Mouse (Mus musculus) thymus, postnatal 0 days (tissue): Measurements from ENCODE around the gene Ubxn2a. TPM values are rescaled to one million over a fixed set of nuclear protein-coding genes. Genes with fewer than 3 reads are reported as not detected.
A peak's percentile ranks its signal among the peaks of the same experiment; 100 is the strongest.
"Not testable (repeated sequence)": the region's sequence is repeated elsewhere in the genome, so short reads cannot be mapped to it uniquely, and the experiment has no call there.

Source experiments
- DNase-seq: peaks from one replicate; pipeline ENCODE4 v3.0.0-alpha.2; 2015; ENCODE audit warnings: low spot score
- polyA plus RNA-seq: library from polyadenylated mRNA; unstranded; fragments of >200 nt; fragmentation: Nextera tagmentation; extraction: Ambion mirVana; gene quantifications from 2 replicates; pipeline ENCODE4 v1.2.1, GENCODE M21; 2015

Gene Ubxn2a
- 21.2 and 27.7 TPM in 2 replicates for polyA plus RNA-seq

- peak; percentile 96 for DNase-seq
These were observed at the start of gene Ubxn2a for GRCm38 (mm10) chr12:4906951-4907906. TSS of gene Ubxn2a (minus strand) at chr12:4907705.

GRCm38 (mm10) chr12:4953156-4953555 is 45.7 kb upstream of the Ubxn2a start:
- DNase-seq: no peak

- no peak for DNase-seq
These were observed 44.8 kb upstream of the Ubxn2a start for GRCm38 (mm10) chr12:4952272-4952671.

- no peak for DNase-seq
These were observed 23.5 kb upstream of the Ubxn2a start for GRCm38 (mm10) chr12:4930820-4931548.

GRCm38 (mm10) chr12:4928197-4928596 is 20.7 kb upstream of the Ubxn2a start:
- DNase-seq: no peak

GRCm38 (mm10) chr12:4917805-4918591 is 10.5 kb upstream of the Ubxn2a start:
- peak; percentile 79 for DNase-seq

- peak; percentile 97 for DNase-seq
These were observed 9.7 kb upstream of the Ubxn2a start, which contains the start of gene Atad2b for GRCm38 (mm10) chr12:4916994-4917804. TSS of gene Atad2b (plus strand) at chr12:4917353.

GRCm38 (mm10) chr12:4914944-4915343 is 7.4 kb upstream of the Ubxn2a start:
- no peak for DNase-seq

- no peak for DNase-seq
These were observed 6.9 kb upstream of the Ubxn2a start for GRCm38 (mm10) chr12:4914441-4914840.

- no peak for DNase-seq
These were observed 4.2 kb upstream of the Ubxn2a start for GRCm38 (mm10) chr12:4911716-4912115.

- DNase-seq: not testable (repeated sequence)
These were observed 3.0 kb upstream of the Ubxn2a start for GRCm38 (mm10) chr12:4910496-4910895.

GRCm38 (mm10) chr12:4908391-4908790 is 886 bp upstream of the Ubxn2a start:
- no peak for DNase-seq

- no peak for DNase-seq
These were observed 1.0 kb downstream of the Ubxn2a start for GRCm38 (mm10) chr12:4906476-4906875.

- DNase-seq: no peak
These were observed 1.6 kb downstream of the Ubxn2a start for GRCm38 (mm10) chr12:4905946-4906345.

GRCm38 (mm10) chr12:4898024-4898423 is 9.5 kb downstream of the Ubxn2a start:
- no peak for DNase-seq

GRCm38 (mm10) chr12:4889891-4890290 is 17.6 kb downstream of the Ubxn2a start:
- no peak for DNase-seq

GRCm38 (mm10) chr12:4889251-4889650 is 18.3 kb downstream of the Ubxn2a start:
- DNase-seq: no peak

- no peak for DNase-seq
These were observed 18.8 kb downstream of the Ubxn2a start for GRCm38 (mm10) chr12:4888739-4889138.

- not testable (repeated sequence) for DNase-seq
These were observed 20.9 kb downstream of the Ubxn2a start for GRCm38 (mm10) chr12:4886581-4886980.

- no peak for DNase-seq
These were observed 22.4 kb downstream of the Ubxn2a start for GRCm38 (mm10) chr12:4885062-4885461.
